Mouse (Mus musculus): Measurements from ENCODE around the gene Rundc1.
"Not testable (repeated sequence)": the region's sequence is repeated elsewhere in the genome, so short reads cannot be mapped to it uniquely, and the experiment has no call there.

Gene Rundc1

GRCm38 (mm10) chr11:101424925-101425813, at the start of gene Rundc1, which contains the start of gene Ptges3l:
Gene Rundc1 (plus strand): TSS chr11:101425085.
Gene Ptges3l (minus strand): TSS chr11:101425333.
- in situ Hi-C loops (cut with MboI, MseI), result no loop called here

GRCm38 (mm10) chr11:101378196-101378595, 46.7 kb upstream of the Rundc1 start:
- in situ Hi-C loops (cut with MboI, MseI), result not testable (repeated sequence)

- in situ Hi-C loops (cut with MboI, MseI), result no loop called here
Observed at GRCm38 (mm10) chr11:101378926-101379325, 46.0 kb upstream of the Rundc1 start.

GRCm38 (mm10) chr11:101381817-101382216, 43.1 kb upstream of the Rundc1 start:
- in situ Hi-C loops (cut with MboI, MseI), result no loop called here

- in situ Hi-C loops (cut with MboI, MseI), result no loop called here
Observed at GRCm38 (mm10) chr11:101395110-101395509, 29.8 kb upstream of the Rundc1 start.

- in situ Hi-C loops (cut with MboI, MseI), result loop anchor here (5.0 kb wide), 1 partner anchor 83 kb away; the partner anchor contains the start of gene Aoc3
Observed at GRCm38 (mm10) chr11:101415306-101415705, 9.6 kb upstream of the Rundc1 start.

GRCm38 (mm10) chr11:101416433-101417100, 8.3 kb upstream of the Rundc1 start:
- in situ Hi-C loops (cut with MboI, MseI), result loop anchor here (5.0 kb wide), 1 partner anchor 84 kb away; the partner anchor contains the start of gene Aoc3

GRCm38 (mm10) chr11:101417101-101417855, 7.6 kb upstream of the Rundc1 start, which contains the start of gene Aarsd1:
Gene Aarsd1 (minus strand): TSS chr11:101417615.
- in situ Hi-C loops (cut with MboI, MseI), result loop anchor here (5.0 kb wide), 1 partner anchor 85 kb away; the partner anchor contains the start of gene Aoc3

GRCm38 (mm10) chr11:101418991-101419390, 5.9 kb upstream of the Rundc1 start:
- in situ Hi-C loops (cut with MboI, MseI), result loop anchor here (5.0 kb wide), 1 partner anchor 87 kb away; the partner anchor contains the start of gene Aoc3

GRCm38 (mm10) chr11:101419610-101420009, 5.3 kb upstream of the Rundc1 start:
- in situ Hi-C loops (cut with MboI, MseI), result loop anchor here (5.0 kb wide), 1 partner anchor 87 kb away; the partner anchor contains the start of gene Aoc3

- in situ Hi-C loops (cut with MboI, MseI), result no loop called here
Observed at GRCm38 (mm10) chr11:101420148-101420547, 4.7 kb upstream of the Rundc1 start.

- in situ Hi-C loops (cut with MboI, MseI), result no loop called here
Observed at GRCm38 (mm10) chr11:101424105-101424851, 607 bp upstream of the Rundc1 start, which contains the start of gene Gm27029. Gene Gm27029 (minus strand): TSS chr11:101424796.

- in situ Hi-C loops (cut with MboI, MseI), result no loop called here
Observed at GRCm38 (mm10) chr11:101426165-101426564, 1.3 kb downstream of the Rundc1 start.

GRCm38 (mm10) chr11:101431327-101431726, 6.4 kb downstream of the Rundc1 start:
- in situ Hi-C loops (cut with MboI, MseI), result loop anchor here (10.0 kb wide), 1 partner anchor 1453 kb away; the partner anchor contains the start of genes Ccdc103, Eftud2 and Fam187a

- in situ Hi-C loops (cut with MboI, MseI), result loop anchor here (10.0 kb wide), 1 partner anchor 1451 kb away; the partner anchor contains the start of genes Ccdc103, Eftud2 and Fam187a
Observed at GRCm38 (mm10) chr11:101433396-101433795, 8.5 kb downstream of the Rundc1 start.

GRCm38 (mm10) chr11:101435831-101436230, 10.9 kb downstream of the Rundc1 start:
- in situ Hi-C loops (cut with MboI, MseI), result loop anchor here (10.0 kb wide), 1 partner anchor 1449 kb away; the partner anchor contains the start of genes Ccdc103, Eftud2 and Fam187a

- in situ Hi-C loops (cut with MboI, MseI), result loop anchor here (10.0 kb wide), 1 partner anchor 1448 kb away; the partner anchor contains the start of genes Ccdc103, Eftud2 and Fam187a
Observed at GRCm38 (mm10) chr11:101436916-101437315, 12.0 kb downstream of the Rundc1 start.

- in situ Hi-C loops (cut with MboI, MseI), result loop anchor here (10.0 kb wide), 1 partner anchor 1447 kb away; the partner anchor contains the start of genes Ccdc103, Eftud2 and Fam187a
Observed at GRCm38 (mm10) chr11:101438006-101438405, 13.1 kb downstream of the Rundc1 start.

GRCm38 (mm10) chr11:101441450-101442126, 16.7 kb downstream of the Rundc1 start:
- in situ Hi-C loops (cut with MboI, MseI), result not testable (repeated sequence)
